Mouse (Mus musculus): ENCODE measurements at regions not wholly inside any gene's neighbourhood (a gene's known extent, or its start where the extent isn't known, plus 50 kb on each side); places are given as distances from the start of the nearest gene placed in this dataset.

- DNase-seq (ENCODE audit: low spot score) (no peak), ATAC-seq (replicated peaks; ENCODE audit: low FRiP score, low read depth) (no peak)
- Histone ChIP-seq H3K4me1 (replicated peaks; ENCODE audit: insufficient read depth, low read length) (no peaks in the 10 kb centered on the region), H3K4me2 (ENCODE audit: low read length) (no peak overlapping the region), H3K9ac (ENCODE audit: low read depth, low read length) (no peak overlapping the region), H3K9me3 (replicated peaks; ENCODE audit: low read length) (no peaks in the 10 kb centered on the region), H3K36me3 (ENCODE audit: insufficient read depth, low read length) (no peaks in the 10 kb centered on the region), H3K4me3 (replicated peaks; ENCODE audit: low read depth, low read length) (no peak overlapping the region), H3K27me3 (ENCODE audit: insufficient read depth, low read length) (no peaks in the 10 kb centered on the region), H3K27ac (no peak overlapping the region)
- WGBS: 90% methylated on average over 4 of the region's 4 CpGs
- TF ChIP-seq CTCF (IDR thresholded peaks at IDR 0.05; ENCODE audit: low read depth): no peak
Measured at GRCm38 (mm10) chr16:47081896-47082295, 583.6 kb upstream of the Nectin3 start.

GRCm38 (mm10) chr16:47080330-47080729, 582.0 kb upstream of the Nectin3 start:
- Histone ChIP-seq H3K4me2 (ENCODE audit: low read length) (no peak overlapping the region), H3K4me1 (replicated peaks; ENCODE audit: insufficient read depth, low read length) (no peaks in the 10 kb centered on the region), H3K36me3 (ENCODE audit: insufficient read depth, low read length) (no peaks in the 10 kb centered on the region), H3K9ac (ENCODE audit: low read depth, low read length) (no peak overlapping the region), H3K27me3 (ENCODE audit: insufficient read depth, low read length) (no peaks in the 10 kb centered on the region), H3K27ac (no peak overlapping the region), H3K4me3 (replicated peaks; ENCODE audit: low read depth, low read length) (no peak overlapping the region), H3K9me3 (replicated peaks; ENCODE audit: low read length) (no peaks in the 10 kb centered on the region)
- 32% methylated on average over 2 of the region's 2 CpGs for WGBS
- DNase-seq (ENCODE audit: low spot score) (no peak), ATAC-seq (replicated peaks; ENCODE audit: low FRiP score, low read depth) (no peak)
- TF ChIP-seq CTCF (IDR thresholded peaks at IDR 0.05; ENCODE audit: low read depth): no peak

- H3K4me3 ChIP-seq (replicated peaks; ENCODE audit: low read depth, low read length): no peak overlapping the region
- no peaks in the 10 kb centered on the region for H3K36me3 ChIP-seq (ENCODE audit: insufficient read depth, low read length)
- DNase-seq (ENCODE audit: low spot score) (no peak), ATAC-seq (replicated peaks; ENCODE audit: low FRiP score, low read depth) (no peak)
- no peaks in the 10 kb centered on the region for H3K4me1 ChIP-seq (replicated peaks; ENCODE audit: insufficient read depth, low read length)
- H3K27me3 ChIP-seq (ENCODE audit: insufficient read depth, low read length): no peaks in the 10 kb centered on the region
- no peak overlapping the region for H3K4me2 ChIP-seq (ENCODE audit: low read length)
- H3K9ac ChIP-seq (ENCODE audit: low read depth, low read length): no peak overlapping the region
- no peaks in the 10 kb centered on the region for H3K9me3 ChIP-seq (replicated peaks; ENCODE audit: low read length)
- H3K27ac ChIP-seq: no peak overlapping the region
- TF ChIP-seq CTCF (IDR thresholded peaks at IDR 0.05; ENCODE audit: low read depth): no peak
- WGBS: 74% methylated on average over 8 of the region's 8 CpGs
Measured at GRCm38 (mm10) chr16:47059293-47059963, 561.1 kb upstream of the Nectin3 start.

- H3K4me2 ChIP-seq (ENCODE audit: low read length): no peak overlapping the region
- H3K27me3 ChIP-seq (ENCODE audit: insufficient read depth, low read length): no peaks in the 10 kb centered on the region
- ATAC-seq (replicated peaks; ENCODE audit: low FRiP score, low read depth) (no peak), DNase-seq (ENCODE audit: low spot score) (no peak)
- no peaks in the 10 kb centered on the region for H3K36me3 ChIP-seq (ENCODE audit: insufficient read depth, low read length)
- H3K9me3 ChIP-seq (replicated peaks; ENCODE audit: low read length): no peaks in the 10 kb centered on the region
- no peak for TF ChIP-seq CTCF (IDR thresholded peaks at IDR 0.05; ENCODE audit: low read depth)
- H3K4me1 ChIP-seq (replicated peaks; ENCODE audit: insufficient read depth, low read length): no peaks in the 10 kb centered on the region
- no peak overlapping the region for H3K4me3 ChIP-seq (replicated peaks; ENCODE audit: low read depth, low read length)
- H3K27ac ChIP-seq: no peak overlapping the region
- whole genome bisulfite sequencing: 71% methylated on average over 5 of the region's 5 CpGs
- H3K9ac ChIP-seq (ENCODE audit: low read depth, low read length): no peak overlapping the region
Measured at GRCm38 (mm10) chr16:47058811-47059210, 560.5 kb upstream of the Nectin3 start.

GRCm38 (mm10) chr16:47025971-47026370, 527.6 kb upstream of the Nectin3 start:
- no peaks in the 10 kb centered on the region for H3K4me1 ChIP-seq (replicated peaks; ENCODE audit: insufficient read depth, low read length)
- H3K27me3 ChIP-seq (ENCODE audit: insufficient read depth, low read length): no peaks in the 10 kb centered on the region
- H3K9ac ChIP-seq (ENCODE audit: low read depth, low read length): no peak overlapping the region
- H3K27ac ChIP-seq: no peak overlapping the region
- no peak overlapping the region for H3K4me3 ChIP-seq (replicated peaks; ENCODE audit: low read depth, low read length)
- no peak for DNase-seq (ENCODE audit: low spot score)
- no peak overlapping the region for H3K4me2 ChIP-seq (ENCODE audit: low read length)
- no peaks in the 10 kb centered on the region for H3K9me3 ChIP-seq (replicated peaks; ENCODE audit: low read length)
- TF ChIP-seq CTCF (IDR thresholded peaks at IDR 0.05; ENCODE audit: low read depth): no peak
- ATAC-seq (replicated peaks; ENCODE audit: low FRiP score, low read depth): no peak
- H3K36me3 ChIP-seq (ENCODE audit: insufficient read depth, low read length): no peaks in the 10 kb centered on the region

- no peak for DNase-seq (ENCODE audit: low spot score)
- Histone ChIP-seq H3K36me3 (ENCODE audit: insufficient read depth, low read length) (no peaks in the 10 kb centered on the region), H3K9ac (ENCODE audit: low read depth, low read length) (no peak overlapping the region), H3K4me2 (ENCODE audit: low read length) (no peak overlapping the region), H3K4me1 (replicated peaks; ENCODE audit: insufficient read depth, low read length) (no peaks in the 10 kb centered on the region), H3K27ac (no peak overlapping the region), H3K9me3 (replicated peaks; ENCODE audit: low read length) (no peaks in the 10 kb centered on the region), H3K4me3 (replicated peaks; ENCODE audit: low read depth, low read length) (no peak overlapping the region), H3K27me3 (ENCODE audit: insufficient read depth, low read length) (no peaks in the 10 kb centered on the region)
- ATAC-seq (replicated peaks; ENCODE audit: low FRiP score, low read depth): no peak
- WGBS: 68% methylated on average over 3 of the region's 3 CpGs
- TF ChIP-seq CTCF (IDR thresholded peaks at IDR 0.05; ENCODE audit: low read depth): no peak
Measured at GRCm38 (mm10) chr16:47017486-47017885, 519.2 kb upstream of the Nectin3 start.
